Mouse (Mus musculus) brain, embryonic 14.5 days (tissue): ENCODE data around the gene Mpped2.

Source experiments
- CTCF ChIP-seq: fragments of 200-500 bp; IDR thresholded peaks from 2 replicates; pipeline ENCODE4 v1.5.1; 2012; ENCODE audit warnings: inconsistent platforms, mild to moderate bottlenecking, moderate library complexity, borderline replicate concordance; ENCODE audit not compliant: insufficient read depth, insufficient read length; ENCODE audit errors: extremely low read depth
- POLR2A ChIP-seq: fragments of 200-500 bp; IDR thresholded peaks from 2 replicates; pipeline ENCODE4 v1.6.1; 2012; ENCODE audit warnings: mild to moderate bottlenecking, inconsistent platforms, borderline replicate concordance; ENCODE audit not compliant: poor library complexity, insufficient read depth, insufficient read length, severe bottlenecking; ENCODE audit errors: extremely low read depth

DNA sequence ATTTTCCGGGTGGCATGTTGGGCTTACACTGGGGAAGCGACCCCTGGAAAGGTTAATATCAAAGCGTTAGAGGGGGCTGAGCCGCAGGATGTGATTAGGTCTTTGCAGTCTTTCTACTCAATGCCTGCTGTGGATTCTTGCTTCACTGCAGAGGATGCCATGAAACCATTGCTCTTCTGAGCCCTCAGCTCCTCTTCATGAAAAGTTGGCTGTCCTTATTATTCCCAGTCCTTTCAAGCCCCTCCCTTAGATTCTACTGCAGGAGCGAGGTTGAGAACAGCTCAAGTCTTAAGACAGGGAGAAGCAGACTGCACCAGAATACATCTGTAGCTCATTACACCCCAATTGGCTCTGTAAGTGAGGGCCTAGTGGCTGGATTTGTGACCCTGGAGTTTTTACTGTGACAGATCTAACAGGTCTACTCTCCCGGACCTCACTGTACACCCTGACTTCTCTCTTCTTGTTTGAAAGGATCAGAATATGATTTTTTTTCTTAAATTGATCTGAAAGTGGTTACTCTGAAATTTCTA lies 218.9 kb downstream of the Mpped2 start:
- no peak for TF ChIP-seq POLR2A
- TF ChIP-seq CTCF: no peak
